Mouse (Mus musculus): ENCODE results near the gene Tff2. TPM values are rescaled to one million over a fixed set of nuclear protein-coding genes. Genes with fewer than 3 reads are reported as not detected.
A peak's percentile ranks its signal among the peaks of the same experiment; 100 is the strongest.

Tff2 gene
- polyA plus RNA-seq, 1 experiment from 2014 or later = not detected

- H3K27me3 ChIP-seq (ENCODE audit: control insufficient read depth, insufficient read depth, low read length) = no peaks in the 10 kb centered on the region
- no peak within 1 kb of the TSS for H3K27ac ChIP-seq (replicated peaks; ENCODE audit: low read depth, low read length)
- H3K9me3 ChIP-seq (ENCODE audit: control insufficient read depth, low read length) = no peaks in the 10 kb centered on the region
- ATAC-seq (ENCODE audit: low FRiP score, low TSS enrichment) (no peak), DNase-seq (no peak)
- no peak within 1 kb of the TSS for H3K4me3 ChIP-seq (replicated peaks; ENCODE audit: low read depth, low read length)
- no peak within 1 kb of the TSS for H3K9ac ChIP-seq (replicated peaks; ENCODE audit: low read length)
- H3K36me3 ChIP-seq (ENCODE audit: control insufficient read depth, insufficient read depth, low read length) = no peaks in the 10 kb centered on the region
- H3K4me1 ChIP-seq (ENCODE audit: control insufficient read depth, insufficient read depth, low read length) = 0 out of 2 replicates have a peak, but pooled peaks cover 5% of the 10 kb centered on the region
- H3K4me2 ChIP-seq (ENCODE audit: low read length) = no peak within 1 kb of the TSS
- 25% methylated on average over 2 of the region's 2 CpGs for WGBS
Measured at GRCm38 (mm10) chr17:31129452-31129851, 14.6 kb downstream of the Tff2 start, which contains the start of gene Tff3. Gene Tff3, minus strand, starts transcription at chr17:31129646.

DNA sequence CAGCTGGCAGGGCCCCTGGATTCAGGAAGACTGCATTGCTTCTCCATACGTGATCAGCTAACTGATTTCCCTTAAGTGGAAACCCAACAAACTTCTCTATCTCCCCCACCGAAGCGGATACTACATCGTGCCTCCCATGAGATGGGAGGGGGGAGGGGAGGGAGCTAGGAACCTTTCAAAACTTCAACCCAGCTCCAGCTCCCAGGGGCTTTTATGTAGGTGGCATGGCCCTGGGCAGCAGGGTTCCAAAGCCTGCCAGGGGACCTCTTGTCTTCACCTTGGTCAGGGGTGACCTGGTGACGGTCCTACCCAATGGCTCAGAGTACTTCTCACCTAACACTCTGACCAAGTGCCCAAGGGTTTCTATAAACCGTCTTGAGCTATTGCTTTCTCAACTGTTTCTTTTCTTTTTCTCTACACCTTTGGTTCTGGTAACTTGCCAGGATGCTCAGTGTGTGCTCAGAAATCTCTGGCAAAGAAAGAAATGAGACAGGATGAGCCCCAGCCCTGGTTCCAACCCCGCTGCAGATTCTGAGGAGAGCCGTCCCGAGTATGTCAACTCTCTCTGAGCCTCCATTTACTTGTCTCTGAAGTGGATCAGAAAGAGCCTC lies 15.3 kb downstream of the Tff2 start:
- H3K27me3 ChIP-seq (ENCODE audit: control insufficient read depth, insufficient read depth, low read length) = no peaks in the 10 kb centered on the region
- H3K9ac ChIP-seq (replicated peaks; ENCODE audit: low read length) = no peak overlapping the region
- H3K27ac ChIP-seq (replicated peaks; ENCODE audit: low read depth, low read length) = no peak overlapping the region
- ATAC-seq (ENCODE audit: low FRiP score, low TSS enrichment) (no peak), DNase-seq (no peak)
- no peak overlapping the region for H3K4me2 ChIP-seq (ENCODE audit: low read length)
- 0 out of 2 replicates have a peak, but pooled peaks cover 5% of the 10 kb centered on the region for H3K4me1 ChIP-seq (ENCODE audit: control insufficient read depth, insufficient read depth, low read length)
- 89% methylated on average over 9 of the region's 9 CpGs for WGBS
- H3K4me3 ChIP-seq (replicated peaks; ENCODE audit: low read depth, low read length) = no peak overlapping the region
- H3K36me3 ChIP-seq (ENCODE audit: control insufficient read depth, insufficient read depth, low read length) = no peaks in the 10 kb centered on the region
- no peaks in the 10 kb centered on the region for H3K9me3 ChIP-seq (ENCODE audit: control insufficient read depth, low read length)

- ATAC-seq (ENCODE audit: low FRiP score, low TSS enrichment) (no peak), DNase-seq (peak; percentile 47)
- no peak overlapping the region for H3K4me2 ChIP-seq (ENCODE audit: low read length)
- H3K4me3 ChIP-seq (replicated peaks; ENCODE audit: low read depth, low read length) = no peak overlapping the region
- no peak overlapping the region for H3K9ac ChIP-seq (replicated peaks; ENCODE audit: low read length)
- no peaks in the 10 kb centered on the region for H3K27me3 ChIP-seq (ENCODE audit: control insufficient read depth, insufficient read depth, low read length)
- H3K36me3 ChIP-seq (ENCODE audit: control insufficient read depth, insufficient read depth, low read length) = no peaks in the 10 kb centered on the region
- H3K9me3 ChIP-seq (ENCODE audit: control insufficient read depth, low read length) = no peaks in the 10 kb centered on the region
- 0 out of 2 replicates have a peak, but pooled peaks cover 5% of the 10 kb centered on the region for H3K4me1 ChIP-seq (ENCODE audit: control insufficient read depth, insufficient read depth, low read length)
- 45% methylated on average over 9 of the region's 9 CpGs for WGBS
- no peak overlapping the region for H3K27ac ChIP-seq (replicated peaks; ENCODE audit: low read depth, low read length)
Measured at GRCm38 (mm10) chr17:31125548-31126266, 18.4 kb downstream of the Tff2 start.

GRCm38 (mm10) chr17:31121975-31122374 lies 22.1 kb downstream of the Tff2 start:
- Histone ChIP-seq H3K36me3 (ENCODE audit: control insufficient read depth, insufficient read depth, low read length) (peaks cover 9% of the 10 kb centered on the region; the same call in 1 of the 2 replicates), H3K4me3 (replicated peaks; ENCODE audit: low read depth, low read length) (no peak overlapping the region), H3K9me3 (ENCODE audit: control insufficient read depth, low read length) (no peaks in the 10 kb centered on the region), H3K4me2 (ENCODE audit: low read length) (no peak overlapping the region), H3K27me3 (ENCODE audit: control insufficient read depth, insufficient read depth, low read length) (no peaks in the 10 kb centered on the region), H3K27ac (replicated peaks; ENCODE audit: low read depth, low read length) (no peak overlapping the region), H3K4me1 (ENCODE audit: control insufficient read depth, insufficient read depth, low read length) (no peaks in the 10 kb centered on the region), H3K9ac (replicated peaks; ENCODE audit: low read length) (no peak overlapping the region)
- DNase-seq (peak; percentile 74), ATAC-seq (ENCODE audit: low FRiP score, low TSS enrichment) (no peak)
- 19% methylated on average over 8 of the region's 8 CpGs for WGBS

DNA sequence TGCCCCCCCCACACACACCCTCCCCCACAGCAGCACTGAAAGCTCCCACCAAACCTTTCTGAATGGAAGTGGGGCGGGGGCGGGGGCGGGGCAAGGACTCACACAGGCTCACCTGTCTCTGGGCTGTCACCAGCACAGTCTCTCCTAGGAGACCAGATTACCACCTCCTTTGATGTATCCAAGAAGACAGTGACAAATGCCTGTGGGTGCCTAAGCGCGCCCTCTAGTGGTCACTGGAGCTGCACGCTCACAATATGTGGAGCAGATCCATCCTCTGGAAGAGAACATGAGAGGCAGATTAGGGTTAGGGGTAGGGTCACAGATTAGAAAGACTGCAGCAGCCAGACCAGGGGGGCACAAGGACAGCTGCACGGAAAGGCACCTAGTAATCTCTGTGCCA lies 24.7 kb downstream of the Tff2 start:
- 3% methylated on average over 7 of the region's 7 CpGs for WGBS
- no peaks in the 10 kb centered on the region for H3K4me1 ChIP-seq (ENCODE audit: control insufficient read depth, insufficient read depth, low read length)
- peak; percentile 88 for DNase-seq
- H3K9me3 ChIP-seq (ENCODE audit: control insufficient read depth, low read length) = no peaks in the 10 kb centered on the region
- H3K4me2 ChIP-seq (ENCODE audit: low read length) = no peak overlapping the region
- H3K27ac ChIP-seq (replicated peaks; ENCODE audit: low read depth, low read length) = no peak overlapping the region
- peak; percentile 48; the same call in 1 of the 2 replicates for ATAC-seq (ENCODE audit: low FRiP score, low TSS enrichment)
- no peaks in the 10 kb centered on the region for H3K27me3 ChIP-seq (ENCODE audit: control insufficient read depth, insufficient read depth, low read length)
- H3K36me3 ChIP-seq (ENCODE audit: control insufficient read depth, insufficient read depth, low read length) = peaks cover 18% of the 10 kb centered on the region
- H3K9ac ChIP-seq (replicated peaks; ENCODE audit: low read length) = no peak overlapping the region
- H3K4me3 ChIP-seq (replicated peaks; ENCODE audit: low read depth, low read length) = no peak overlapping the region

- Histone ChIP-seq H3K4me2 (ENCODE audit: low read length) (no peak overlapping the region), H3K4me1 (ENCODE audit: control insufficient read depth, insufficient read depth, low read length) (no peaks in the 10 kb centered on the region), H3K27ac (replicated peaks; ENCODE audit: low read depth, low read length) (no peak overlapping the region), H3K9me3 (ENCODE audit: control insufficient read depth, low read length) (no peaks in the 10 kb centered on the region), H3K36me3 (ENCODE audit: control insufficient read depth, insufficient read depth, low read length) (peaks cover 26% of the 10 kb centered on the region), H3K9ac (replicated peaks; ENCODE audit: low read length) (no peak overlapping the region), H3K4me3 (replicated peaks; ENCODE audit: low read depth, low read length) (no peak overlapping the region), H3K27me3 (ENCODE audit: control insufficient read depth, insufficient read depth, low read length) (no peaks in the 10 kb centered on the region)
- DNase-seq (no peak), ATAC-seq (ENCODE audit: low FRiP score, low TSS enrichment) (no peak)
- WGBS = 86% methylated on average over 5 of the region's 5 CpGs
Measured at GRCm38 (mm10) chr17:31117946-31118345, 26.1 kb downstream of the Tff2 start.

DNA sequence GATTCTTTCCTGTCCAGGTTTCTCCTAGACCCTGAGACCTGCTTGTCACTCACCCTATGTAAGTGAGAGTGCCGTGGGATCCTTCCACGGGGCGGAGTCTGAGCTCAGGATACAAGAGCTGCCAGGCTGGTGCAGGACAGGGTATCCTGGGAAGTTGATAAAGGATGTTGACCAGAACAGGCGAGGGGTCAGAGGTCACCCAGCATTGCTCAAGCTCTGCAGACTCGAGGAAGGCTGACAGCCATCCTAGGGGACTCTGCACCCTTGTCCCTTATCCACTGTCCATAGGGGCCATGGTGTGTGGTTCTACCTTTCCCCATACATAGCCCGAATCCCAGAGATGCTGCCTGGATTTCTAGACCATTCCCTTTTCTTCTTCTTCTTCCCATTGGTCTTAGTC lies 28.0 kb downstream of the Tff2 start:
- WGBS = 75% methylated on average over 6 of the region's 6 CpGs
- Histone ChIP-seq H3K27ac (replicated peaks; ENCODE audit: low read depth, low read length) (no peak overlapping the region), H3K9ac (replicated peaks; ENCODE audit: low read length) (no peak overlapping the region), H3K27me3 (ENCODE audit: control insufficient read depth, insufficient read depth, low read length) (no peaks in the 10 kb centered on the region), H3K4me3 (replicated peaks; ENCODE audit: low read depth, low read length) (no peak overlapping the region), H3K4me2 (ENCODE audit: low read length) (no peak overlapping the region), H3K36me3 (ENCODE audit: control insufficient read depth, insufficient read depth, low read length) (peaks cover 44% of the 10 kb centered on the region), H3K4me1 (ENCODE audit: control insufficient read depth, insufficient read depth, low read length) (no peaks in the 10 kb centered on the region), H3K9me3 (ENCODE audit: control insufficient read depth, low read length) (no peaks in the 10 kb centered on the region)
- DNase-seq (no peak), ATAC-seq (ENCODE audit: low FRiP score, low TSS enrichment) (no peak)

DNA sequence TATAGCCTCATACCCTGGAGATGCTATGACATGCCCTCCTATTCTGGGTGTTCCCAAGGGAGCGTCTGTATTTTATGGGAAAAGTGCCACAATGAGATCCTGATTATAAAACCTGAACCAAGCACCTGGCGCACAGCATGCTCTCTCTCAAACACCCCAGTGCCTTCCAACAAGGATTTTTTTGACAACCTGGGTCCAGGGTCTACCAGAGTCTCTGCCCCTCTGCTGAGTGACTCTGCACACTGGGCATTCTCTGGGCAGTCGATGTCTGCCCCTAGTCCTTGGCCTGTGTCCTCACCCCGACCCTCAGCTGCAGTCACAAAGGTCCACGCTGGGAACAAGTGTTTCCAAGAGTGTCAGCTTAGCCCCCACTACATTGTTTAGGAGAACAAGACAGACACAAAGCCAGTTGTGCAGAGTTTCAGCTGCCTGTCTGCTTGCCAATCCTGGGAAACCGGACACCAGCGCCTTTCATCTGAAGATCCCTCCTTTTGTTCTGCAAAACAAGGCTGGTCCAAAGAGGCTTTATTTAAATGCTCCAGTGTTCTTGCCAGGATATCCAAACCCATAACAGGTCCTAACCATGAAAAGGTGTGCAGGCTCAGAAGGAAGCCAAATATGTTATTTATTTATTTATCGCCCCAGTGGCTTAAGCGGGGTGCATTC lies 30.8 kb downstream of the Tff2 start:
- H3K9ac ChIP-seq (replicated peaks; ENCODE audit: low read length) = no peak overlapping the region
- H3K4me1 ChIP-seq (ENCODE audit: control insufficient read depth, insufficient read depth, low read length) = no peaks in the 10 kb centered on the region
- H3K27ac ChIP-seq (replicated peaks; ENCODE audit: low read depth, low read length) = no peak overlapping the region
- H3K9me3 ChIP-seq (ENCODE audit: control insufficient read depth, low read length) = no peaks in the 10 kb centered on the region
- DNase-seq = peak; percentile 50
- H3K27me3 ChIP-seq (ENCODE audit: control insufficient read depth, insufficient read depth, low read length) = no peaks in the 10 kb centered on the region
- H3K36me3 ChIP-seq (ENCODE audit: control insufficient read depth, insufficient read depth, low read length) = peaks cover 63% of the 10 kb centered on the region
- ATAC-seq (ENCODE audit: low FRiP score, low TSS enrichment) = no peak
- no peak overlapping the region for H3K4me2 ChIP-seq (ENCODE audit: low read length)
- no peak overlapping the region for H3K4me3 ChIP-seq (replicated peaks; ENCODE audit: low read depth, low read length)
- 15% methylated on average over 9 of the region's 9 CpGs for WGBS

Data from midbrain, embryonic 14.5 days (tissue).